Mouse (Mus musculus): ENCODE measurements at regions not wholly inside any gene's neighbourhood (a gene's known extent, or its start where the extent isn't known, plus 50 kb on each side); places are given as distances from the start of the nearest gene placed in this dataset.
A peak's percentile ranks its signal among the peaks of the same experiment; 100 is the strongest.

DNA sequence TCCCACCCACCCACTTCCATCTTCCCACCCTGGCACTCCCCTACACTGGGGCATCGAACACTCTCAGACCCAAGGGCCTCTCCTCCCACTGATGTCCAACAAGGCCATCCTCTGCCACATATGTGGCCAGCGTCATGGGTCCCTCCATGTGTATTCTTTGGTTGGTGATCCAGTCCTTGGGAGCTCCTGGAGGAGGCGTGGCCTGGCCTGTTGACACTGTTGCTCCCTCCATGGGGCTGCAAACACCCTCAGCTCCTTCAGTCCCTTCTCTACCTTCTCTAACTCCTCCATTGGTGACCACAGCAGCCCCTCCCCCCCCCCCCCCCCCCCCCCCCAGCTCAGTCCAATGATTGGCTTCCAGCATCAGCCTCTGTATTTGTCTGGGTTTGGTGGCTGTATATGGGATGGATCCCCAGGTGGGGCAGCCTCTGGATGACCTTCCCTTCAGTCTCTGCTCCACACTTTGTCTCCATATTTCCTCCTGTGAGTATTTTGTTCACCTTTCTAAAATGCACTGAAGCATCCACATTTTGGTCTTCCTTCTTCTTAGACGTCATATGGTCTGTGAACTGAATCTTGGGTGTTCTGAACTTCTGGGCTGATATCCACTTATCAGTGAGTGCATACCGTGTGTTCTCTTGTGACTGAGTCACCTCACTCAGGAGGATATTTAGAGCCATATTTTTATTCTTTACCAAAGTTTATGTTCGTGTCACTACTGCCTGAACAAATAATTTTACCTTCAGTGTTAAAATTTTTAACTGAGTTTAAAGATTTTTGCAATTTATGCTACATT, 82.1 kb upstream of the Tnp1 start:
- H3K4me3 ChIP-seq (replicated peaks; ENCODE audit: low read depth, low read length), result no peak overlapping the region
- H3K27me3 ChIP-seq (ENCODE audit: control insufficient read depth, insufficient read depth, low read length), result no peaks in the 10 kb centered on the region
- H3K27ac ChIP-seq (replicated peaks; ENCODE audit: low read depth, low read length), result no peak overlapping the region
- H3K9me3 ChIP-seq (ENCODE audit: control insufficient read depth, low read length), result no peaks in the 10 kb centered on the region
- no peaks in the 10 kb centered on the region for H3K36me3 ChIP-seq (ENCODE audit: control insufficient read depth, insufficient read depth, low read length)
- no peak overlapping the region for H3K9ac ChIP-seq (replicated peaks; ENCODE audit: low read length)
- no peaks in the 10 kb centered on the region for H3K4me1 ChIP-seq (ENCODE audit: control insufficient read depth, insufficient read depth, low read length)
- no peak for ATAC-seq (ENCODE audit: low FRiP score, low TSS enrichment)
- no peak for DNase-seq
- 78% methylated on average over 6 of the region's 6 CpGs for WGBS
- H3K4me2 ChIP-seq (ENCODE audit: low read length), result no peak overlapping the region

DNA sequence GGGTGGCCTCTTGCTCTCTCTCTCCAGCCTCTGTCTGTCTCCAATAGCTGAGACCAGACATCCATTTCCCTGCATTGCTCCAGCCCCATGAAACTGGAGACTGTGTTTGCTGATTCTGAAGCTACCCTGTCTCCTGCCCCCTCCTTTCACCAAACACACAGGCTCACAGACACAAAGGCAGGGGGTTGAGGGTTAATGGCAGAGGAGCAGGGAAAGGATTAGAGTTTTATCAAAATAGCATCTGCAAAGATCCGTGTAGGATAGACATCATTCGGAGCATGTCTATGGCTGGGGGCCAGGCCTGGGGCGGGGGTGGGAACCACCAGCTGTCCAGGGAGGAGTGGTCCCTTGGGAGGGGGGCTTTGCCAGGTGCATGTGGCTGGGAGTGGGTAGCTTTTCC, 73.9 kb upstream of the Tnp1 start:
- DNase-seq (peak; percentile 29), ATAC-seq (ENCODE audit: low FRiP score, low TSS enrichment) (no peak)
- no peak overlapping the region for H3K4me2 ChIP-seq (ENCODE audit: low read length)
- WGBS, result 11% methylated on average over 3 of the region's 3 CpGs
- no peaks in the 10 kb centered on the region for H3K9me3 ChIP-seq (ENCODE audit: control insufficient read depth, low read length)
- H3K36me3 ChIP-seq (ENCODE audit: control insufficient read depth, insufficient read depth, low read length), result no peaks in the 10 kb centered on the region
- H3K4me3 ChIP-seq (replicated peaks; ENCODE audit: low read depth, low read length), result no peak overlapping the region
- H3K27ac ChIP-seq (replicated peaks; ENCODE audit: low read depth, low read length), result no peak overlapping the region; the same call in 1 of the 2 replicates
- H3K27me3 ChIP-seq (ENCODE audit: control insufficient read depth, insufficient read depth, low read length), result no peaks in the 10 kb centered on the region
- no peak overlapping the region for H3K9ac ChIP-seq (replicated peaks; ENCODE audit: low read length)
- H3K4me1 ChIP-seq (ENCODE audit: control insufficient read depth, insufficient read depth, low read length), result peaks cover 6% of the 10 kb centered on the region

DNA sequence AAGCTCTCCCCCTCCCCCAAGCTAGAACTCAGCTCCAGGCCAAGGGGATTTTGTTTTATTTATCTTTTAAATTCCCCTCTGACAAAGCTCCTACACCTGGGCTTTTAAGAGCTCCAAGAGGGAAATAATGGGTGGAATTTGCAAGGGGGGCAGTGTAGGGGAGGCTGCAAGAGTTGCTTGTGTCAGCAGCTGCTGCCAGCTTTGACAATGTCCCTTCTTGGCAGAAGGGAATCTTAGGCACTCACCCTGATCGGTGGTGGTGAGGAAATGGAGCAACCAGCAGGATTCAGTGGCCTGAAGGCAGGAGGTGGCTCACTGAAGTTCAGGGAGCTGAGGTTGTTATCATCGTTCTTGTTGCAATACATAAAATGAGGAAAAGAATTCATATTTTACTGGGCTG, 72.8 kb upstream of the Tnp1 start:
- DNase-seq (no peak), ATAC-seq (ENCODE audit: low FRiP score, low TSS enrichment) (no peak)
- Histone ChIP-seq H3K4me2 (ENCODE audit: low read length) (no peak overlapping the region), H3K27me3 (ENCODE audit: control insufficient read depth, insufficient read depth, low read length) (no peaks in the 10 kb centered on the region), H3K4me1 (ENCODE audit: control insufficient read depth, insufficient read depth, low read length) (peaks cover 6% of the 10 kb centered on the region), H3K27ac (replicated peaks; ENCODE audit: low read depth, low read length) (no peak overlapping the region), H3K9ac (replicated peaks; ENCODE audit: low read length) (no peak overlapping the region), H3K9me3 (ENCODE audit: control insufficient read depth, low read length) (no peaks in the 10 kb centered on the region), H3K4me3 (replicated peaks; ENCODE audit: low read depth, low read length) (no peak overlapping the region), H3K36me3 (ENCODE audit: control insufficient read depth, insufficient read depth, low read length) (no peaks in the 10 kb centered on the region)
- WGBS, result 21% methylated on average over 2 of the region's 2 CpGs

- no peak overlapping the region for H3K27ac ChIP-seq (replicated peaks; ENCODE audit: low read depth, low read length)
- no peaks in the 10 kb centered on the region for H3K36me3 ChIP-seq (ENCODE audit: control insufficient read depth, insufficient read depth, low read length)
- peaks cover 5% of the 10 kb centered on the region for H3K4me1 ChIP-seq (ENCODE audit: control insufficient read depth, insufficient read depth, low read length)
- 18% methylated on average over 2 of the region's 2 CpGs for WGBS
- H3K9me3 ChIP-seq (ENCODE audit: control insufficient read depth, low read length), result no peaks in the 10 kb centered on the region
- no peak overlapping the region for H3K9ac ChIP-seq (replicated peaks; ENCODE audit: low read length)
- no peak for DNase-seq
- no peak for ATAC-seq (ENCODE audit: low FRiP score, low TSS enrichment)
- no peaks in the 10 kb centered on the region for H3K27me3 ChIP-seq (ENCODE audit: control insufficient read depth, insufficient read depth, low read length)
- H3K4me2 ChIP-seq (ENCODE audit: low read length), result no peak overlapping the region
- no peak overlapping the region for H3K4me3 ChIP-seq (replicated peaks; ENCODE audit: low read depth, low read length)
Measured at GRCm38 (mm10) chr1:73084946-73085345, 69.2 kb upstream of the Tnp1 start.

DNA sequence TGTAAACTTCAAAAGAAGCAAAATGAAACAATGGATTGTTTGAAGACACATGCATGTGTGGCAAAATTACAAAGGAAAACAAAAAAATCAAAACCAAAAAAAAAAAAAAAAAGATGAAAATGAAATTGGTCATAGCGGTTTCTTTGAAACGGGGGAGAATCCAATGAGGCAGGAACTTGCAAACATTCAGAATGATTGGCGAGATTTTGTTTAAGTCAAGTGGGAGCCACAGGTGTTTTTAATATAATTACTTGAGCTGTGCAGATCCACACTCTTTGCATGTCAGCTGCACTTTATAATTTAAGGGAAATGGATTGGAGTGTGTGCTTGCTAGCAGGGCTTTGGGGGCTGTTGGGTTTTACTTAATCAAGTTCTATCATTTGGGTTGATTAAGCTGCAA, 67.7 kb upstream of the Tnp1 start:
- WGBS, result 89% methylated on average over 3 of the region's 3 CpGs
- Histone ChIP-seq H3K27me3 (ENCODE audit: control insufficient read depth, insufficient read depth, low read length) (no peaks in the 10 kb centered on the region), H3K4me3 (replicated peaks; ENCODE audit: low read depth, low read length) (no peak overlapping the region), H3K4me2 (ENCODE audit: low read length) (no peak overlapping the region), H3K9me3 (ENCODE audit: control insufficient read depth, low read length) (no peaks in the 10 kb centered on the region), H3K9ac (replicated peaks; ENCODE audit: low read length) (no peak overlapping the region), H3K27ac (replicated peaks; ENCODE audit: low read depth, low read length) (no peak overlapping the region), H3K4me1 (ENCODE audit: control insufficient read depth, insufficient read depth, low read length) (no peaks in the 10 kb centered on the region), H3K36me3 (ENCODE audit: control insufficient read depth, insufficient read depth, low read length) (no peaks in the 10 kb centered on the region)
- ATAC-seq (ENCODE audit: low FRiP score, low TSS enrichment) (no peak), DNase-seq (no peak)

DNA sequence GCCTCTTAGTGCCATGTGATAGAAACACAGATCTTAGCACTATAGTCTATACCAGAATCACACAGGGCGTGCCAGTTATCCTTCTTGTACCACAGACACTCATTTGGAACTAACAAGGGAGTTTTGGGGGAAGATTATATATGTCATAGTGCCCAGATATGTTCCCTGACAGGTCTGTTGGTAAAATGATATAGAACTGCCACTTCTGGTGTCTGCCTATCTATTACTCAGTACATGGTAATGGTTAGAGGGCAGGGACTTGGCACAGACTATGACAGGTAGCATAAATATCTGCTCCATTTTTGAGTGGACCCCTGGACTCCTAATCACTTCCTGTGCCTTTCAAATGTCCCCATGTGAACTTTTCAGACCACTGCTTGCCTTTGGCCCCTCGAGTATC, 63.8 kb upstream of the Tnp1 start:
- H3K4me1 ChIP-seq (ENCODE audit: control insufficient read depth, insufficient read depth, low read length), result no peaks in the 10 kb centered on the region
- no peak overlapping the region for H3K4me3 ChIP-seq (replicated peaks; ENCODE audit: low read depth, low read length)
- no peaks in the 10 kb centered on the region for H3K9me3 ChIP-seq (ENCODE audit: control insufficient read depth, low read length)
- no peak overlapping the region for H3K27ac ChIP-seq (replicated peaks; ENCODE audit: low read depth, low read length)
- no peaks in the 10 kb centered on the region for H3K36me3 ChIP-seq (ENCODE audit: control insufficient read depth, insufficient read depth, low read length)
- DNase-seq (no peak), ATAC-seq (ENCODE audit: low FRiP score, low TSS enrichment) (no peak)
- no peak overlapping the region for H3K4me2 ChIP-seq (ENCODE audit: low read length)
- whole genome bisulfite sequencing, result 89% methylated on average over 2 of the region's 2 CpGs
- no peaks in the 10 kb centered on the region for H3K27me3 ChIP-seq (ENCODE audit: control insufficient read depth, insufficient read depth, low read length)
- H3K9ac ChIP-seq (replicated peaks; ENCODE audit: low read length), result no peak overlapping the region

- H3K9me3 ChIP-seq (ENCODE audit: control insufficient read depth, low read length), result no peaks in the 10 kb centered on the region
- H3K4me3 ChIP-seq (replicated peaks; ENCODE audit: low read depth, low read length), result no peak overlapping the region
- no peaks in the 10 kb centered on the region for H3K4me1 ChIP-seq (ENCODE audit: control insufficient read depth, insufficient read depth, low read length)
- no peak overlapping the region for H3K4me2 ChIP-seq (ENCODE audit: low read length)
- H3K36me3 ChIP-seq (ENCODE audit: control insufficient read depth, insufficient read depth, low read length), result no peaks in the 10 kb centered on the region
- no peaks in the 10 kb centered on the region for H3K27me3 ChIP-seq (ENCODE audit: control insufficient read depth, insufficient read depth, low read length)
- H3K9ac ChIP-seq (replicated peaks; ENCODE audit: low read length), result no peak overlapping the region
- ATAC-seq (ENCODE audit: low FRiP score, low TSS enrichment) (no peak), DNase-seq (no peak)
- no peak overlapping the region for H3K27ac ChIP-seq (replicated peaks; ENCODE audit: low read depth, low read length)
- 71% methylated on average over 4 of the region's 4 CpGs for WGBS
Measured at GRCm38 (mm10) chr1:73077156-73077555, 61.4 kb upstream of the Tnp1 start.

DNA sequence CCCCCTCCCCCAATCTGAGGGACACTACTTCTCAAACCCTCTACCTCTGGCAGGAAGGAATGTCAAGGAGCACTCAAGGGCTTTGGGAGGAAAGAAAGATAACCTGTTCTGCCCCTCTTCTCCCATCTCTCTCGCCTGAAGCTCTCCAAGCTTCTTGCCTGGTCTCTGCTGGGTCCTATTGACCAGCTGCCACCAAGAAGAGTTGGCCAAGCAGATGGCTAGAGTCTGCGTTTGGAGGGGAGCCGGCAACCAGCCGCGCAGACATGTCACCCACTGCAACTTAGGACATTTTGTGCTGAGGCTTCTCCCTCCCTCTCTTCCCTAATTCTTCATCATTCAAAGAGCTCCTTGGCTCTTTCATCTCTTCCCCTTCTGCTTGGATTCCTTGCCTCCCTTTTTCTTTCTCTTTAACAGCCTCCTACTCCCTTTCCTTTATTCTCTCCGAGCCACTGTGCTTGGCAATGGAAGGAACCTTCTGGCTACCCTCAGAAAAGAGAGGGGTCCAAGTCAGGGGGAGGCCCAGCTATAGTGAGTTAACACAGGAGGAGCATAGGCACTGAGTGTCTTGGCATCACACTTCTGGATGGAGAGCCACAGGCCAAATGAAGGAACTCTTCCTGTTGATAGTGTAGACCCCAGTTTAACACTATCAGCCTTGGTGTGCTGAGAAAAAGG, 60.1 kb upstream of the Tnp1 start:
- ATAC-seq (ENCODE audit: low FRiP score, low TSS enrichment), result no peak
- no peak overlapping the region for H3K4me2 ChIP-seq (ENCODE audit: low read length)
- DNase-seq, result no peak
- H3K9me3 ChIP-seq (ENCODE audit: control insufficient read depth, low read length), result no peaks in the 10 kb centered on the region
- 86% methylated on average over 6 of the region's 6 CpGs for WGBS
- no peaks in the 10 kb centered on the region for H3K27me3 ChIP-seq (ENCODE audit: control insufficient read depth, insufficient read depth, low read length)
- no peak overlapping the region for H3K9ac ChIP-seq (replicated peaks; ENCODE audit: low read length)
- H3K27ac ChIP-seq (replicated peaks; ENCODE audit: low read depth, low read length), result no peak overlapping the region
- no peaks in the 10 kb centered on the region for H3K4me1 ChIP-seq (ENCODE audit: control insufficient read depth, insufficient read depth, low read length)
- H3K36me3 ChIP-seq (ENCODE audit: control insufficient read depth, insufficient read depth, low read length), result no peaks in the 10 kb centered on the region
- H3K4me3 ChIP-seq (replicated peaks; ENCODE audit: low read depth, low read length), result no peak overlapping the region

DNA sequence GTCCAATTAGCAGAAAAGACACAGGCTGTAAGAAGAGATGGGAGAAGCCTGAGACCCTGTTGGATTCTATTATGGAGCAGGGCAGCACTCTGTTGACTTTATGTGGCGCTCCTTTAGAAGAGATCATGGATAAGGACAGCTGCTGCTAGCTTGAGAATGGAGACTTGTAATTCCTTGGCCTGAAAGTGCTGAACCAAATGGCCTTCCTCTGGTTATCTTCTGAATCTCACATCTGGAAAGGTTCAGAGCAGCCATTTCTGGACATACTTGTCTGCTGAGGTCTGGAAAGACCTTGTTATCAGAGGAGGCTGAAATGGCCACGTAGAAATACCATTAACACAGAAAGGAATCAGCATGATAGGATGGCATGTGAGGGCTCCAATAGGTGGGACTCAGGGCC, 59.5 kb upstream of the Tnp1 start:
- ATAC-seq (ENCODE audit: low FRiP score, low TSS enrichment), result no peak
- Histone ChIP-seq H3K4me1 (ENCODE audit: control insufficient read depth, insufficient read depth, low read length) (no peaks in the 10 kb centered on the region), H3K27ac (replicated peaks; ENCODE audit: low read depth, low read length) (no peak overlapping the region), H3K9me3 (ENCODE audit: control insufficient read depth, low read length) (no peaks in the 10 kb centered on the region), H3K36me3 (ENCODE audit: control insufficient read depth, insufficient read depth, low read length) (no peaks in the 10 kb centered on the region), H3K9ac (replicated peaks; ENCODE audit: low read length) (no peak overlapping the region), H3K4me3 (replicated peaks; ENCODE audit: low read depth, low read length) (no peak overlapping the region), H3K27me3 (ENCODE audit: control insufficient read depth, insufficient read depth, low read length) (no peaks in the 10 kb centered on the region), H3K4me2 (ENCODE audit: low read length) (no peak overlapping the region)
- WGBS, result 92% methylated on average over 2 of the region's 2 CpGs
- no peak for DNase-seq

All from midbrain, embryonic 14.5 days (tissue).